Mouse (Mus musculus): ENCODE data around the gene Gm10570. TPM values are rescaled to one million over a fixed set of nuclear protein-coding genes. Genes with fewer than 3 reads are reported as not detected.

The Gm10570 gene
- polyA plus RNA-seq, 1 experiment from 2014 or later: not detected

GRCm38 (mm10) chr4:130298877-130299628, 9.4 kb downstream of the Gm10570 start:
- H3K4me1 ChIP-seq (replicated peaks; ENCODE audit: control insufficient read depth, insufficient read depth, low read length): no peaks in the 10 kb centered on the region

DNA sequence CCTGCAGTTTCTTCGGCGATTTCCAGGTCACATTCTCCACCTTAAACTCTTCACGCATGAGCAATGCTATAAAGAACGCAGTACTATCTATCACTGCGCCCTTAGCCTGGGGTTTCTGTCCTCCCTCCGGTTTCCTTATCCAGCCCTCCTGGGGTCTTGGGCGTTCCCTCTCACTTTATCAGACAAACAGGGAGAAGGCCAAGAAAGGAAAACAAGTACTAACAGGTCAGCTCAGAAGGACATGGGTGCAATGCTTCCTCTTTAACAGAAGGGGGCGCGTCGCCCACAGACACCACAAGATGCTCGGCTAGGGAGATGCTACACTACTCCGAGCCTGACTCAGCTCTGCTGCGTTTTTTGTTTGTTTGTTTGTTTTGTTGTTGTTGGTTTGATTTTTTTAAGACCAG, 11.3 kb downstream of the Gm10570 start:
- 20% methylated on average over 13 of the region's 13 CpGs for WGBS
- no peak overlapping the region for H3K9ac ChIP-seq (ENCODE audit: low read depth, low read length)
- no peaks in the 10 kb centered on the region for H3K9me3 ChIP-seq (ENCODE audit: control insufficient read depth)
- ATAC-seq: 0 out of 2 replicates have a peak, but pooled peaks have one; percentile 31
- no peaks in the 10 kb centered on the region for H3K36me3 ChIP-seq (ENCODE audit: control insufficient read depth, insufficient read depth)
- H3K27ac ChIP-seq (ENCODE audit: low read depth, low read length): no peak overlapping the region
- H3K4me2 ChIP-seq (replicated peaks; ENCODE audit: low read depth): no peak overlapping the region
- no peaks in the 10 kb centered on the region for H3K27me3 ChIP-seq (replicated peaks; ENCODE audit: control insufficient read depth, insufficient read depth, low read length)
- H3K4me3 ChIP-seq (ENCODE audit: low read depth, low read length): no peak overlapping the region
- H3K4me1 ChIP-seq (replicated peaks; ENCODE audit: control insufficient read depth, insufficient read depth, low read length): no peaks in the 10 kb centered on the region
- TF ChIP-seq CTCF (IDR thresholded peaks at IDR 0.05; ENCODE audit: low read depth): peak; percentile 85

More at GRCm38 (mm10) chr4:130298877-130299628, 9.4 kb downstream of the Gm10570 start:
- Histone ChIP-seq H3K27me3 (replicated peaks; ENCODE audit: control insufficient read depth, insufficient read depth, low read length) (no peaks in the 10 kb centered on the region), H3K4me2 (replicated peaks; ENCODE audit: low read depth) (no peak overlapping the region), H3K27ac (ENCODE audit: low read depth, low read length) (no peak overlapping the region), H3K4me3 (ENCODE audit: low read depth, low read length) (no peak overlapping the region), H3K9me3 (ENCODE audit: control insufficient read depth) (no peaks in the 10 kb centered on the region), H3K9ac (ENCODE audit: low read depth, low read length) (no peak overlapping the region), H3K36me3 (ENCODE audit: control insufficient read depth, insufficient read depth) (no peaks in the 10 kb centered on the region)
- ATAC-seq: no peak
- 77% methylated on average over 11 of the region's 11 CpGs for whole genome bisulfite sequencing
- no peak for TF ChIP-seq CTCF (IDR thresholded peaks at IDR 0.05; ENCODE audit: low read depth)

DNA sequence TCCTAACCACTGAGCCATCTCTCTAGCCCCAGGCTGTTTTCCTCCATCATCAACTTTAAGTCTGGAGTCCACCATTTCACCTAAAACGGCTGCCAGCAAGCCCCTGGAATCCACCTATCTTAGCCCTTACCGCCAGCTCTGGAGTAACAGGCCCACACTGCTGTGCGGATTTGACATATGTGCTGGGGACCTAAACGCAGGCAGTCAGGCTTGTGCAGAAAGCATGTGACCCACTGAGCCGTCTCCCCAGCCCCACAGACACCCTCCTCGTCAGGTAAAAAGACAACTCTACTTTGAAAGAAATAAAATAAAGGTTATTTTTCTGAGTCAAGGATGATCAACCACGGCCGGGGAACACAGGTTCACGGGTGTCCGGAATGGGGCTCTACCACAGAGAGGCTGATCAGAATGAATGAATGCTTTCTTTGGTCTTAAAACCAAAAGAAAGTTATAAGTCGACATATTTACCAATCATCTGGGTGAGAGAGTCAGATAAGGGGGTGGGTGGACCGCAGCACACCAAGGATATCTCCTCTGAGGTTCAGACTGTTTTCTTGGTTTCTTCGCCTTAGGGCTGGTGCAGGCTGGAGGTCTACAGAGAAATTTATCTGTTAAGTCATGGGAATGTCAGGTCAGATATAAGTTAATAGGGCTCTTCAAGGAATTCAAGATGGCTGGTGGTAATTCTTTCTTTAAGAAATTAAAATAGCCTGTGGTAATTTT, 12.1 kb downstream of the Gm10570 start:
- no peaks in the 10 kb centered on the region for H3K36me3 ChIP-seq (ENCODE audit: control insufficient read depth, insufficient read depth)
- no peak overlapping the region for H3K4me2 ChIP-seq (replicated peaks; ENCODE audit: low read depth)
- H3K9me3 ChIP-seq (ENCODE audit: control insufficient read depth): no peaks in the 10 kb centered on the region
- no peak for ATAC-seq
- no peaks in the 10 kb centered on the region for H3K4me1 ChIP-seq (replicated peaks; ENCODE audit: control insufficient read depth, insufficient read depth, low read length)
- H3K27me3 ChIP-seq (replicated peaks; ENCODE audit: control insufficient read depth, insufficient read depth, low read length): no peaks in the 10 kb centered on the region
- no peak for TF ChIP-seq CTCF (IDR thresholded peaks at IDR 0.05; ENCODE audit: low read depth)
- H3K4me3 ChIP-seq (ENCODE audit: low read depth, low read length): no peak overlapping the region
- no peak overlapping the region for H3K9ac ChIP-seq (ENCODE audit: low read depth, low read length)
- no peak overlapping the region for H3K27ac ChIP-seq (ENCODE audit: low read depth, low read length)
- 86% methylated on average over 13 of the region's 13 CpGs for WGBS

DNA sequence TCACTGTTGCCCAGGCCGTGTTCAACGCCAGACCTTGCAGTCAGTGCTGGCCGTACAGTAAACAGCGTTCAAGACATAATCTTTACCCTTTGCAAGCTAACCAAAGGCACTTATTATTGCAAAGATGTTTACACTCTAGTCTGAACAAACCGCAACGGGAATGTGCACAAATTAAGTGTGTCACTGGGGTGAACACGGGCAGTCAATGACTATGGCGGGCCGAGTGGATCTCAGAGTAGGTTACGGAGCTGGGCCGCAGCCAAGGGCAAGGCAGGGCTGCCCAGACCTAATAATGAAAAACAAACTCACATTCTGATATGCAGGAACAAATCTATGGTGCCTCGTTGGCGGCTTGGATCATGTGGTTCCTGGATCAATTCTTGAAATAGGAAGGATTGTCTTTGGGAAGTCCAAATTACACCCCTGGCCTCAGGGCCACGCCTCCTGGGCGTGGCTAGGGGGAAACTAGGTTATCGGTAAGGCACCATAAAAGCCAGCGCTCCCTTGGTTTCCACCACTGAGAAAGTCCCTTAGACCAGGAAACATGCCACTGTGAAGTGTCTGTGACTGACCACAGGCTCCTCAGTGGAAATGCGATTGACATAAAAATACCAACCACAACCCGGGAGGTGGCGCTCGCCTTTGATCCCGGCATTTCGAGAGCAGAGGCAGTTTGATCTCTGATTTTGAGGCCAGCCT, 13.3 kb downstream of the Gm10570 start:
- no peaks in the 10 kb centered on the region for H3K4me1 ChIP-seq (replicated peaks; ENCODE audit: control insufficient read depth, insufficient read depth, low read length)
- H3K9me3 ChIP-seq (ENCODE audit: control insufficient read depth): no peaks in the 10 kb centered on the region
- H3K27me3 ChIP-seq (replicated peaks; ENCODE audit: control insufficient read depth, insufficient read depth, low read length): no peaks in the 10 kb centered on the region
- no peak overlapping the region for H3K27ac ChIP-seq (ENCODE audit: low read depth, low read length)
- H3K9ac ChIP-seq (ENCODE audit: low read depth, low read length): no peak overlapping the region
- no peak overlapping the region for H3K4me3 ChIP-seq (ENCODE audit: low read depth, low read length)
- peak; percentile 62; the same call in 1 of the 2 replicates for ATAC-seq
- peak overlapping the region; percentile 2; the same call in 1 of the 2 replicates for H3K4me2 ChIP-seq (replicated peaks; ENCODE audit: low read depth)
- H3K36me3 ChIP-seq (ENCODE audit: control insufficient read depth, insufficient read depth): no peaks in the 10 kb centered on the region
- TF ChIP-seq CTCF (IDR thresholded peaks at IDR 0.05; ENCODE audit: low read depth): peak; percentile 55
- WGBS: 39% methylated on average over 23 of the region's 23 CpGs

DNA sequence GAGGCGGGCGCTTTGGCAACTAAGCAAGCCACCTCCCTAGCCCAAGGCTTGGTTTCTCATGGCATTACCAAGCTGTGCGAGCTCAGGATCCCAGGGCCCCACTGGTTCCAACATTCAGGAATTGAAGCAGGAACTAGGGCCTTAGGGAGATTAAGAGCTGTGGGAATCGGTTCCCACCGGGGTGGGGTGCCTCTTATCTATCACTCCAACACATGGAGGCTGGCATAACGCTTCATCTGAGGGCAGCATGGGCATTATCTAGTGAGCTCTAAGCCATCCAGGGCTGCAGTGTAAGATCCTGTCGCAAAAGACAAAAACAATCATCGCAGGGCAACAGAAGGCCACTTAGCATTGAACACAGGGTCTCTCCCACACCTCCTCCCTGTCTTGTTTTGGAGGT, 14.0 kb downstream of the Gm10570 start:
- no peak for TF ChIP-seq CTCF (IDR thresholded peaks at IDR 0.05; ENCODE audit: low read depth)
- Histone ChIP-seq H3K9me3 (ENCODE audit: control insufficient read depth) (no peaks in the 10 kb centered on the region), H3K9ac (ENCODE audit: low read depth, low read length) (no peak overlapping the region), H3K27me3 (replicated peaks; ENCODE audit: control insufficient read depth, insufficient read depth, low read length) (no peaks in the 10 kb centered on the region), H3K4me1 (replicated peaks; ENCODE audit: control insufficient read depth, insufficient read depth, low read length) (no peaks in the 10 kb centered on the region), H3K36me3 (ENCODE audit: control insufficient read depth, insufficient read depth) (no peaks in the 10 kb centered on the region), H3K4me2 (replicated peaks; ENCODE audit: low read depth) (no peak overlapping the region), H3K4me3 (ENCODE audit: low read depth, low read length) (no peak overlapping the region), H3K27ac (ENCODE audit: low read depth, low read length) (no peak overlapping the region)
- no peak for ATAC-seq
- 79% methylated on average over 8 of the region's 8 CpGs for WGBS

DNA sequence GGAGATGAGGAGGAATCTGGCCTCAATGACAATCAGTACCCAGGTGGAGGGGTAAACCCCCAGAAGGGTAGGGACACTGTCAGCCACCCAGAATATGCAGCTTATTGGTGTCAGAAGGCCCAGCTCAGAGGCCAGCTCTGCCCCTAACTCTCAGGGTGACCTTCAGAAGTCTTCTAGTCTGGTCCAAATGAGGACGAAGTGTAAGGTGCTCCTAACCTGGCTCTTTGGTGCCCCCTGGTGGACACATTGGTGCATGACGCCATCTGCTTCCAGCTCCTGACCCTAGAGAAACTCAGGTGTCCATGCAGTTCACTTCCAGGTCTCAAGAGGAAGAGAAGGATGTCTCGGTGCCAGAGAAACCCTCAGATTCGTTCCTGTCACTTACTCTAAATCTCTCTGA, 16.2 kb downstream of the Gm10570 start:
- 2% methylated on average over 4 of the region's 4 CpGs for WGBS
- Histone ChIP-seq H3K9me3 (ENCODE audit: control insufficient read depth) (no peaks in the 10 kb centered on the region), H3K27me3 (replicated peaks; ENCODE audit: control insufficient read depth, insufficient read depth, low read length) (no peaks in the 10 kb centered on the region), H3K4me2 (replicated peaks; ENCODE audit: low read depth) (no peak overlapping the region), H3K27ac (ENCODE audit: low read depth, low read length) (no peak overlapping the region), H3K4me3 (ENCODE audit: low read depth, low read length) (no peak overlapping the region), H3K9ac (ENCODE audit: low read depth, low read length) (no peak overlapping the region), H3K36me3 (ENCODE audit: control insufficient read depth, insufficient read depth) (no peaks in the 10 kb centered on the region), H3K4me1 (replicated peaks; ENCODE audit: control insufficient read depth, insufficient read depth, low read length) (no peaks in the 10 kb centered on the region)
- peak; percentile 98 for TF ChIP-seq CTCF (IDR thresholded peaks at IDR 0.05; ENCODE audit: low read depth)
- ATAC-seq: peak; percentile 44; the same call in 1 of the 2 replicates

Measured in intestine, postnatal 0 days (tissue).